Mouse (Mus musculus): ENCODE measurements at regions not wholly inside any gene's neighbourhood (a gene's known extent, or its start where the extent isn't known, plus 50 kb on each side); places are given as distances from the start of the nearest gene placed in this dataset.
A peak's percentile ranks its signal among the peaks of the same experiment; 100 is the strongest.

DNA sequence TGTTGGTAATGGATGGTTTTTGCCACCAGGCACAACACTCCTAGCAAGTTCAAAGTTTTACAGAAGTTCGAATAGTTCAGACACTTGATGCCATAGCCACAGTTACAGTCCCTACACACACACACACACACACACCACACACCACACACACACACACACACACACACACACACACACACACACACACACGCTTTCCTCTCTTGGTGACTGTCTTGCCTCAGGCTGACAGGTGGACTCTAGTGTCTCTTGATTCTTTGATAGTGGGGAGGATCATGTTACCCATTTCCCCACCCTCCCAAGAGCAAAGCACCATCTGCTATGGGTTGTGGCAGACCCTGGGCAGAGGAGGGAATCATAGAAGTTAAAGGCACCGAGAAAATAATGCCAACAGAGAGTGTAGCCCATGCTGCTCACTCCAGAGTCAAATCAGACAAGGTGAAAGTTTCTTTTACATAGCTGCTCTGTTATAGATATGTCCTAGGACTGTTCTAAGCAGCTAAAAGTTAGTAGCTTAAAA, 75.9 kb downstream of the Klhl25 start:
- H3K4me1 ChIP-seq (replicated peaks) = no peaks in the 10 kb centered on the region
- 0 out of 2 replicates have a peak, but pooled peaks cover 2% of the 10 kb centered on the region for H3K9me3 ChIP-seq
- no peak overlapping the region for H3K4me3 ChIP-seq
- no peak overlapping the region for H3K27ac ChIP-seq (replicated peaks)
- no peak overlapping the region for H3K4me2 ChIP-seq
- ATAC-seq (ENCODE audit: low read depth) = no peak
- no peaks in the 10 kb centered on the region for H3K36me3 ChIP-seq
- 74% methylated on average over 3 of the region's 3 CpGs for WGBS
- H3K9ac ChIP-seq = no peak overlapping the region
- no peaks in the 10 kb centered on the region for H3K27me3 ChIP-seq

DNA sequence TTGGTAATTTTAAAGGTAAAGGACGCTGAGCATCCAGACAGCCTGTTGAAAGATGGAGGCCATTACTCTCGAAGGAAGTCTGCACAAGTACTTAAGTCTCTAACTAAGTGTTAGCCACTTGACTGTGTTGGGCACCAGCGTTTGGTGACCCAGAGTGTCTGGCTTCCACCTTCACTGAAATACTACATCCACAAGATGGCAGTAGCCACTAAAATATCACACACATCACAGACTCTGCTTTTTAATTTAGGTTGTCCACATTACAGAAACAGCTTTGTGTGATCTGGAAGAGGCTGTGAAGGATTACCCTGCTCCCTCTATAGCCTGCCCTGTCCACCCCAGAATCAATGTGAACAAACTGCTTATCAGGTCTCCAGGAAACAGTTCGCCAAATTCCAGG, 79.4 kb downstream of the Klhl25 start:
- Histone ChIP-seq H3K4me2 (no peak overlapping the region), H3K4me3 (no peak overlapping the region), H3K4me1 (replicated peaks) (no peaks in the 10 kb centered on the region), H3K9ac (no peak overlapping the region), H3K9me3 (peaks cover 5% of the 10 kb centered on the region; the same call in 1 of the 2 replicates), H3K27me3 (no peaks in the 10 kb centered on the region), H3K36me3 (no peaks in the 10 kb centered on the region), H3K27ac (replicated peaks) (no peak overlapping the region)
- WGBS = 33% methylated on average over 4 of the region's 4 CpGs
- peak; percentile 63 for ATAC-seq (ENCODE audit: low read depth)

DNA sequence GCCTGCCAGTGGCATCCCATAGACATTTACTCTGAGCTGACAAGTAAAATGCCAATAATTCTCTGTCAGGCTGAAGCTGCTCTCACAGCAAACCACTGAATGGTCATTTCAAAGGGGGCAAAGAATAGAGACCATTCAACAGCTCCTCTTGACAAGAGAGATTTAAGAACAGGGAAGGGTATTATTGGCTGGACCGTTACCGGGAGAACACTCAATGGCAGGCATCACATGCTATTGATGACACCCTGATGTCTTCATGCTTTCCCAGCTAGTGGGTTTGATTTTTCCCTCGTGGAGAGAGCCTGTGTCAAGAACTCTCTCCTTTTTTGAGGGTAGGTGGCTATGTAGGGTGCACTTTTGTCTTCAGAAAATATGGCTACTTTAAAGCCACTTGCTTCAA, 95.7 kb downstream of the Klhl25 start:
- H3K4me2 ChIP-seq = no peak overlapping the region
- H3K36me3 ChIP-seq = no peaks in the 10 kb centered on the region
- H3K9me3 ChIP-seq = no peaks in the 10 kb centered on the region
- 2% methylated on average over 3 of the region's 3 CpGs for WGBS
- no peak overlapping the region for H3K27ac ChIP-seq (replicated peaks)
- no peak overlapping the region for H3K9ac ChIP-seq
- no peaks in the 10 kb centered on the region for H3K4me1 ChIP-seq (replicated peaks)
- ATAC-seq (ENCODE audit: low read depth) = peak; percentile 65
- no peaks in the 10 kb centered on the region for H3K27me3 ChIP-seq
- no peak overlapping the region for H3K4me3 ChIP-seq

DNA sequence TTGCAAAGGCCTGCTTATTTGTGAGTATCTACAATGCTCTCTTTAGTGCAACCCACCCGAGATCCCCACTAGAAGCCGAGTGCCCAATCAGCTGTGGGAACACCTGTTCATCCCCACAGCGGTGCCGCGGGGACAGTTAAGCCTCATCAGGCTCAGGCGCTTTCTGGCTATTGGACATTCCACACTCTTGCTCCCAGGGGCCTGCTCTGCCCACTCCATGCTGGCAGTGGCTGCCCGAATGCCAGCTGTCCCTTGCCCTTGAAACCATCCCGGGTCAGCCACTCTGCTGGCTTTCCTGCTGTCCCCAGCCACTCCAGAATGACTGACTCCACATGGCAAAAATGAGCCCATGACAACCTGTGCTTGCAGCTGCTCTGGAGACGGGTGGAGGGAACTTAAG, 107.6 kb downstream of the Klhl25 start:
- ATAC-seq (ENCODE audit: low read depth) = 0 out of 2 replicates have a peak, but pooled peaks have one; percentile 36
- 61% methylated on average over 9 of the region's 9 CpGs for WGBS

DNA sequence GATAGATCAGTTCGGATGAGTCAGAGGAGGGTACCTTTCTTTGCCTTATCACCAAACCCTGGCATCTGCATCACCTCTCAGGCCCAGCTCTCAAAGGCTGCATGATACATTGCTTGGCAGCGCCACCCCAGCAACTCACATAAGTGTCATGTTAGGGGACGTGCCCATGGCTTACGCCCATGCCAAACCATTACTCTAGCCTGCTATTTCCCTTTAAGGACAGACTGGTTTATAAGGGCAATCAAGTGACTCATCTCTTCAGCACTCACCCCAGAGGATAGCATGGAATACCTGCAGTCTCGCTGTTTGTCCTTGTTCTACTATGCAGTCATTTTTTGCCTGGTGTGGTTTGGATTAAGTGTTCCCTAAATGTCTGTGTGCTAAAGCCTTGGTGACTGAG, 109.3 kb downstream of the Klhl25 start:
- WGBS = 87% methylated on average over 5 of the region's 5 CpGs

More for the DNA sequence above, 107.6 kb downstream of the Klhl25 start:
- Histone ChIP-seq H3K27ac (replicated peaks) (no peak overlapping the region), H3K9ac (no peak overlapping the region), H3K9me3 (no peaks in the 10 kb centered on the region), H3K27me3 (no peaks in the 10 kb centered on the region), H3K4me2 (no peak overlapping the region), H3K4me3 (no peak overlapping the region), H3K36me3 (no peaks in the 10 kb centered on the region), H3K4me1 (replicated peaks) (peaks cover 4% of the 10 kb centered on the region; the same call in 1 of the 2 replicates)

DNA sequence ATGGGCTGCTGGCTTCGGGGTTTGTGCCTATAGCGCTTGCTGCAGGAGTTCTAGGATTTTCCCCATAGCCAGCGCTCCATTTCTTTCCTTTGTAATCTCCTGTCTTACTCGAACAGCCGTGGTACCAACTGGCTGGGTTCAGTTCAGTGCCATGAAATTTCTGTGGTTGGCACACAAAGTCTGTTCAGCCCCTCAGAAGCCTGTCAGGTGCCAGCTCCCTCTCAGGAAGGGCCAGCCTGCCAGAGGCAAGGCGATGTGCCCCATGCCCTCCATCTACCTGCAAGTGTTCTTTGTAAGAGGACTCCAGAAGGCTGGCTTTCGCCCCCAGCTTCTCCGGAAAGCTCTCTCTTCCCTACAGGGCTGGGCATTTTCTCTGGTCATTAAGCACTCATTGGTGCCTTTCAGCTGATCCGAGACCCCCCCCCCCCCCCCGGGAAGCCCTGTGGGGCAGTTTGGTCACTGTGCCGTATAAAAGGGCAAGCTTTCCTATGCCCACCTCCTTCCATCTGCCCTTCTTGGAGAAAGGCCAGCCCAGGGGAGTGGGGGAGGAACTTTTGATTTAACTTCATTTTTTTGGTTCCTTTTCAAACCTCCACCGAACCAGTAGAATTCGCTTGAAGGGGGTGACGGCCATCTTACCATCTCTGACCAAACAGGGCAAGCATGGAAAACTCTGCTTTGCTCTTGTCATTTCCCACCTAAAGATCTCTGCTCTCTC, 112.0 kb downstream of the Klhl25 start:
- Histone ChIP-seq H3K27ac (replicated peaks) (no peak overlapping the region), H3K27me3 (no peaks in the 10 kb centered on the region), H3K4me3 (no peak overlapping the region), H3K9ac (no peak overlapping the region), H3K4me1 (replicated peaks) (peaks cover 4% of the 10 kb centered on the region; the same call in 1 of the 2 replicates), H3K9me3 (no peaks in the 10 kb centered on the region), H3K4me2 (no peak overlapping the region), H3K36me3 (no peaks in the 10 kb centered on the region)
- 81% methylated on average over 14 of the region's 14 CpGs for WGBS
- no peak for ATAC-seq (ENCODE audit: low read depth)

More for the DNA sequence above, 109.3 kb downstream of the Klhl25 start:
- Histone ChIP-seq H3K36me3 (no peaks in the 10 kb centered on the region), H3K4me2 (no peak overlapping the region), H3K4me3 (no peak overlapping the region), H3K9ac (no peak overlapping the region), H3K27ac (replicated peaks) (no peak overlapping the region), H3K27me3 (no peaks in the 10 kb centered on the region), H3K9me3 (no peaks in the 10 kb centered on the region), H3K4me1 (replicated peaks) (peaks cover 4% of the 10 kb centered on the region; the same call in 1 of the 2 replicates)
- ATAC-seq (ENCODE audit: low read depth) = no peak

DNA sequence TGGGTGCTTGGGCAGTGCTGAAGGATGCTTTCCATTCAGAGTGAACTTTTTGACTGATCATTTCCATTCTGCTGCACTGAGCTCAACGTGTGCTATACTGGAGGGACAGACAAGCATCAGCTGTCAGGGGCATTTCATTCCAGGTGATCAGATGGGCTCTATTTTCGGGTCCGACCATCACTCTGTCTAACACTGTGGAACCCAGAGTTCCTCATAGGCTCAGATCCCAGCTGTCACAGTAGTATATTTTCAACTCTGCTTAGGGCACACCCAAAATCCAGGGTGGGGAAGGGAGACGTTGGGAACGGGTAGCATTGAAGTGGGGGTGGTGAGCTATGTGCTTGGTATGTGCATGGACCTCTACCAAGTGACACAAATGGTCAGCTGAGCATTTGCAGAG, 120.1 kb downstream of the Klhl25 start:
- Histone ChIP-seq H3K4me3 (no peak overlapping the region), H3K36me3 (no peaks in the 10 kb centered on the region), H3K27ac (replicated peaks) (no peak overlapping the region), H3K9ac (no peak overlapping the region), H3K4me1 (replicated peaks) (no peaks in the 10 kb centered on the region), H3K27me3 (no peaks in the 10 kb centered on the region), H3K4me2 (no peak overlapping the region), H3K9me3 (no peaks in the 10 kb centered on the region)
- 92% methylated on average over 5 of the region's 5 CpGs for WGBS
- no peak for ATAC-seq (ENCODE audit: low read depth)

DNA sequence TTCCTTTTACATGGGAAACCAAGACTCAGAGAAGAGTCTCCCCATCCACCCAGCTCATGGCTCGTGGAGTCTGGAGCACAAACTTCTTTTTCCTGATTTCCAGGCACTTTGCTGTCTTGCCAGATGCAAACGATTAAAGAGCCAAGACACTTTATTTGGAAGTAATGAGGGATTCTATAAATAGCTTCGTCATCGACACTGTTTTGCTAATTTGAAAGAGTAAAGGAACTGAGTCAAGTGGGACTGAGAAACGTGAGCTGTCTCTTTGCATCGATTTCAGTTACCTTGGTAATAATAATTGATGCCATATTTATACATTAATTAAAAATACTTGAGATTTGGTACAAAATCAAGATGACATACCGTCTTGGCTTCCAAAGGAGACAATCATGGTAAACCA, 122.8 kb downstream of the Klhl25 start:
- ATAC-seq (ENCODE audit: low read depth) = no peak
- no peaks in the 10 kb centered on the region for H3K9me3 ChIP-seq
- no peak overlapping the region for H3K27ac ChIP-seq (replicated peaks)
- H3K27me3 ChIP-seq = no peaks in the 10 kb centered on the region
- H3K4me3 ChIP-seq = no peak overlapping the region
- no peaks in the 10 kb centered on the region for H3K4me1 ChIP-seq (replicated peaks)
- no peak overlapping the region for H3K9ac ChIP-seq
- WGBS = 86% methylated on average over 7 of the region's 7 CpGs
- H3K4me2 ChIP-seq = no peak overlapping the region
- no peaks in the 10 kb centered on the region for H3K36me3 ChIP-seq

DNA sequence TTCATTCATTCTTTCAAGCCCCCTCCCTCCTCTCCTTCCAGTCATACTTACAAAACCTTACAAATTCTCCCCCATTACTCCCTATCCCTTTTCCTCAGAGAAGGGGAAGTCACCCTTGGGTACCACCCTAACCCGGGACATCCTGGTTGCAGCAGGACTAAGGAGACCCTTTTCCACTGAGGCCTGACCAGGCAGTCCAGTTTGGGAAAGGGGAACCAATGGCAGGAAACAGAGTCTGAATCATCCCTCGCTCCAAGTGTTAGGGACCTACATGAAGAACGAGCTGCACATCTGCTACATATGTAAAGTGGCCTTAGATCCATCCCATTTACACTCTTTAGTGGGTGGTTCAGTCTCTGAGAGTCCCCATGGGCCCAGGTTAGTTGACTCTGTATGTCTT, 123.6 kb downstream of the Klhl25 start:
- Histone ChIP-seq H3K9me3 (no peaks in the 10 kb centered on the region), H3K27ac (replicated peaks) (no peak overlapping the region), H3K27me3 (no peaks in the 10 kb centered on the region), H3K9ac (no peak overlapping the region), H3K4me3 (no peak overlapping the region), H3K4me1 (replicated peaks) (no peaks in the 10 kb centered on the region), H3K4me2 (no peak overlapping the region), H3K36me3 (no peaks in the 10 kb centered on the region)
- WGBS = 91% methylated on average over 3 of the region's 3 CpGs
- ATAC-seq (ENCODE audit: low read depth) = no peak

DNA sequence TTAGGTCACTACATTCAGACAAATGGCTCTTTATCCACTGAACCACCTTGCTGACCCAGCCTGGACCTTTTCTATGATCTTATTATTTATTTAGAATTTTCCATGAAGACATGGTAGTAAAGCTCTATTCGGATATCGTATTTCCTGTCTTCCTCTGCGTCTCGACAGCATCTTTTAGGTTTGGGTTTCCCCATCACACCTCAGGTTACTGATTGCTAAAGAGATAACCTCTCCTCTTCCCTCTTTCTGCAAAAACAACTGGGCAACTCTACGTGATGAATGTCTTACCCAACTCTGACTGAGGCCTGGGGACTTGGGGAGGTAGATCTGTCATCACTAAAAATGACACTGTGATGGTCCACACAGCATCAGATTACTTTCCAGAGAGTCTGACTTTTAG, 133.4 kb downstream of the Klhl25 start:
- 45% methylated on average over 5 of the region's 5 CpGs for WGBS
- no peak overlapping the region for H3K4me3 ChIP-seq
- peak overlapping the region; percentile 42; the same call in 1 of the 2 replicates for H3K27ac ChIP-seq (replicated peaks)
- peaks cover 18% of the 10 kb centered on the region for H3K4me1 ChIP-seq (replicated peaks)
- no peak overlapping the region for H3K4me2 ChIP-seq
- ATAC-seq (ENCODE audit: low read depth) = no peak
- H3K36me3 ChIP-seq = no peaks in the 10 kb centered on the region
- H3K9me3 ChIP-seq = no peaks in the 10 kb centered on the region
- H3K27me3 ChIP-seq = no peaks in the 10 kb centered on the region
- no peak overlapping the region for H3K9ac ChIP-seq

DNA sequence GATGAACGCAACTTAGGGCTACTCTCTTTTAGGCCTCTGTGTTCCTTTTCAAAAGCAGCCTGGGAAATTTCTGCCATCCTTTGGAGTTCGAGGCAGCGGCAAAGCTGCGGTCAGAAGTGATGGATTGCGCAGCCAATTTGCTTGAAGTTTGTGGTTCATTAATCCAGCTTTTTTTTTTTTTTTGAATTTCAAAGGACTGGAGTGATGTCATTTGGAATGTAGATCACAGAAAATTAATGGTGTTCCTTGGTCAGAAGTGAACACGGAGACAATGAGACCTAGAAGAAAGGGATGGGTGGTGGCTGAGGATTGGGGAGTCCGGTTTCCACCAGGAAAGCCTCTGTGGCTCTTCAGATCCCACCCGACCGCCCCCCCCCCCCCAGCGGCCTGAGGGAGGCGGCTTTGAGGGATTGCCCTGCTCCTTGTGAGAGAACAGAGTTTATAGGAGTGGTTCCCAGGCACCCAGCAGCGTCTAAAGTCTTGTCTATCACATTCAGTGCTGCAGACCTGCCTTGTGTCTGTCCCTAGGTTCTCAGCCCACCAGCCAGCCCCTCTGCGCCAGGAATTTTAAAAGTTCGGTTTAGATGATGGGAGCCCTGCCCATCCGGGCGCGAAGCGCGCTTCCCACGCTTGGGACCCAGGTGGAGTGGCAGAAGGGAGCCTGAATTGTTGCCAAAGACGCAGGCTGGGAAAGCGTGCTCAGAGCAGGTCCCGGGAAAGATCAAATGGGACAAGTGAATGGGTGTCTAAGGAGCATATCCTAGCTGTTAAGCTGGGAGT, 135.1 kb downstream of the Klhl25 start:
- peak overlapping the region; percentile 44 for H3K4me2 ChIP-seq
- H3K9ac ChIP-seq = peak overlapping the region; percentile 38
- H3K27ac ChIP-seq (replicated peaks) = peak overlapping the region; percentile 54; the same call in 1 of the 2 replicates
- no peaks in the 10 kb centered on the region for H3K9me3 ChIP-seq
- 5% methylated on average over 22 of the region's 23 CpGs for WGBS
- peaks cover 18% of the 10 kb centered on the region for H3K4me1 ChIP-seq (replicated peaks)
- H3K36me3 ChIP-seq = no peaks in the 10 kb centered on the region
- peak; percentile 89 for ATAC-seq (ENCODE audit: low read depth)
- peak overlapping the region; percentile 18 for H3K4me3 ChIP-seq
- no peaks in the 10 kb centered on the region for H3K27me3 ChIP-seq

DNA sequence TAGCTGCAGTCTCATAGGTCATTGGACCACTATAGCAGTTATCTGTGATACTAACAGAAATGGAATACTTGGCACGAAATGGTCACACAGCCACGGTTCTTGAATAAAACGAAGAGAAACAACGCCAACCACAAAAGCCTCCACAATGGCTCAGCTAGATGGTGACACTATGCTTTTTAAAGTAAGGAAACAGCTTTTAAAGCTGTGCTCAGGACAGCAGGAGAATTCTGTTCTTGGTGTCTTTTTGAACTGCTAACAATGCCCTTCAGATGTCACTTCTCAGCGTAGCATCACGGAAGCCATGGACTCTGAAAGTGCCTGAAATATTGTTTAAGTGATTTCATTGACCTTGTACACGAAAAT, 135.7 kb downstream of the Klhl25 start:
- no peak overlapping the region for H3K4me3 ChIP-seq
- H3K9me3 ChIP-seq = no peaks in the 10 kb centered on the region
- no peaks in the 10 kb centered on the region for H3K36me3 ChIP-seq
- 21% methylated on average over 7 of the region's 7 CpGs for WGBS
- 0 out of 2 replicates have a peak overlapping the region, but pooled peaks have one; percentile 38 for H3K9ac ChIP-seq
- no peak for ATAC-seq (ENCODE audit: low read depth)
- no peaks in the 10 kb centered on the region for H3K27me3 ChIP-seq
- H3K4me1 ChIP-seq (replicated peaks) = peaks cover 18% of the 10 kb centered on the region
- H3K27ac ChIP-seq (replicated peaks) = no peak overlapping the region
- peak overlapping the region; percentile 44 for H3K4me2 ChIP-seq

Data from neural tube, embryonic 13.5 days (tissue).